Mouse (Mus musculus): Measurements from ENCODE around the gene Aimp1. TPM values are rescaled to one million over a fixed set of nuclear protein-coding genes. Genes with fewer than 3 reads are reported as not detected.

Gene Aimp1
- polyA plus RNA-seq (2014; fragmentation: Nextera tagmentation; extraction: Ambion mirVana): 85.6 and 123 TPM in 2 replicates

DNA sequence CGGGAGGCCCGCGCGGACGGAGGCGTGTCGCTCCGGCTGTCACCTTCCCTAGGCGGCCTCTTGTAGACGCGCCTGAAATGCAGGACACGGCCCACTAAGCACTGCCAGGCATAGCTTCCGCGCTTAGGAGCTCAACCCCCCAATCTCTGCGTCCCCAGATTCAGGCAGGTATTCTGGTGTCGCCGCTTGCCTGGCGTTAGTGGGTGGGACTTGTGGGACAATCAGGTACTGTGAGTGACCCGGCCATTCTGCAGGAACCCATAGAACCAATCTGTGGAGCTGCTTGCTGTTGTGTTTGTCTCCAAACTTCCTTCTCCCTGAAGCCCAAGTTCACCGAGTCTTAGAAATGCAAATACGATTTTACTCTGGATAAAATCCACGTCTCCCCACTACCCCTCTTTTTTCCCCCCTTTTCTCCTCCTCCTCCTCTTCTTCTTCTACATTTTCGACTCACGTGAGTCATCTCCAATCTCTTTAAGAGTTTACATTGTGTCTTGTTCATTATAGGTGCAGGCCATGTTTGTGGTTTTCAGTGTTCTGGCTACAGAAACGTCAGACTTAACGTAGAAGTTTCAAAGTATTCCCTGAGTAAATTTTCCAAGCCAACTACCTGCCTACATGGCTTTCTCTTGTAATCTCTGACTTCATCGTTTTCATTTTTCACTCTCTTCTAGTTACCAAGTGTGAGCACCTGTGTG, at the start of gene Aimp1:
TSS of gene Aimp1 (minus strand) at position 140 of the 698 bp plus-strand sequence.
- peaks cover 7% of the 10 kb centered on the region; the same call in 1 of the 2 replicates for H3K36me3 ChIP-seq (ENCODE audit: control insufficient read depth, insufficient read depth, low read length)
- peaks cover 16% of the 10 kb centered on the region; the same call in 1 of the 2 replicates for H3K4me1 ChIP-seq (ENCODE audit: control insufficient read depth, insufficient read depth, low read length)
- 1% methylated on average over 27 of the region's 27 CpGs for WGBS
- no peaks in the 10 kb centered on the region for H3K27me3 ChIP-seq (ENCODE audit: control insufficient read depth, insufficient read depth, low read length)
- H3K27ac ChIP-seq (ENCODE audit: low read depth, low read length): peak within 1 kb of the TSS; percentile 93
- H3K9ac ChIP-seq (ENCODE audit: low read depth, low read length): peak within 1 kb of the TSS; percentile 80
- ATAC-seq (ENCODE audit: low FRiP score, low TSS enrichment): no peak
- peak within 1 kb of the TSS; percentile 76 for H3K4me3 ChIP-seq (ENCODE audit: low read length)
- H3K4me2 ChIP-seq (replicated peaks; ENCODE audit: low read depth, low read length): peak within 1 kb of the TSS; percentile 67
- no peaks in the 10 kb centered on the region for H3K9me3 ChIP-seq (ENCODE audit: control insufficient read depth, low read length)

DNA sequence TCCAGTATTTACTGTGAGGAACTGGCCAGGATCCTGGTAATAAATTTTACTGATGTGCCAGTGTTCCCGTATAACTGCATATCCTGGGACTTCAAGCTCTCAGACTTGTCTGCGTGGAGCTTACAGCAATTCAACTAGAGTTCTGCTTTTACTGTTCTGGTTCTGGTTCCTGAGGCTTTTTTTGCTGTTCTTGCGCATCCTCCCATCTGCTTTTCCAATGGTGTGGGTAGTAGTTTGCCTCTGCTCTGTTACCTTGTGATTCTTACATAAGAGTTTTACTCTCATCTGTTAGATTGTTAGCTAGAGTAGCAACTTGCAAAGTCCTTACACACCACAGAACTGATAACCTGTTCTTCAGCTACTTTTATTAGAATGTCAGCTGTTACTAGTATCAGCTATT, 40.2 kb upstream of the Aimp1 start:
- Histone ChIP-seq H3K36me3 (ENCODE audit: control insufficient read depth, insufficient read depth, low read length) (peaks cover 21% of the 10 kb centered on the region), H3K4me3 (ENCODE audit: low read length) (no peak overlapping the region), H3K27ac (ENCODE audit: low read depth, low read length) (no peak overlapping the region), H3K9me3 (ENCODE audit: control insufficient read depth, low read length) (no peaks in the 10 kb centered on the region), H3K9ac (ENCODE audit: low read depth, low read length) (no peak overlapping the region), H3K4me1 (ENCODE audit: control insufficient read depth, insufficient read depth, low read length) (no peaks in the 10 kb centered on the region), H3K27me3 (ENCODE audit: control insufficient read depth, insufficient read depth, low read length) (no peaks in the 10 kb centered on the region), H3K4me2 (replicated peaks; ENCODE audit: low read depth, low read length) (no peak overlapping the region)
- ATAC-seq (ENCODE audit: low FRiP score, low TSS enrichment): no peak
- WGBS: 71% methylated on average over 3 of the region's 3 CpGs

DNA sequence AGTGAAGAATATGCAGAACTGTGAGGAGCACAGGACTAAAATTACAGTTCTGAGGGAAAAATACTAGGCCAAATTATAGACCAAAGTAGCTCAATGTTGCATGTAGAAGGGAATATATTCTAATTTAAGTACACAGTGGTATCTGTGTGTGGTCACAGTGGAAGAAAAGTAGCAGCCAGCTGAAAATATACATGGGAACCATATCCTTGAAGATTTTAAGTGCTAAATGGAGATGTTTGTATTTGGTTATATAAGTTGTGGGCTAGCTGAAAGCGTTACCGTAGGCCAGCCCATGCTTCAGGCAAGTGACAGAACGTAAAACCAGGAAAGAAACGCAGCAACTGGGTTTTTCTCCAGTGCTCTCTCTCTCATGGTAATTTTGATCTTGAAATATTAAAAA, 33.1 kb upstream of the Aimp1 start:
- Histone ChIP-seq H3K36me3 (ENCODE audit: control insufficient read depth, insufficient read depth, low read length) (peaks cover 10% of the 10 kb centered on the region), H3K27me3 (ENCODE audit: control insufficient read depth, insufficient read depth, low read length) (no peaks in the 10 kb centered on the region)
- 93% methylated on average over 4 of the region's 4 CpGs for WGBS

DNA sequence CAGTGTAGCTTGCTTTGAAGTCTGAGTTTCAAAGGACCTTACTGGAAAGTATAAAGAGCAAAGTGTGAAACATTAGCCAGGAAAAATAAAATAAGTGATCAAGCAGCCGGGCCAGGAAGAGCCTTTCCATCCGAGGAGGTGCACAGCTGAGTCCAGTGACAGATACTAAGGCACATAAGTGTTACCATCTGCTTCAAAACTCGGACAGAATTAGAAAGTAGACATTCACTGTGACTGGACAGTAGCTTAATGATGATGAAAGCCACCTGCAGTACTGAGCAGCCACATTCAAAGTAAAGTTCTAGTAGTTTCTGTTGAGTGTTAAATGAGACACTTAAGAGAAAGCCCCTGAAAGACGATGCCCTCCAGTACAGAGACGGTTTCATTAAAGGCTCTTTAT, 29.7 kb upstream of the Aimp1 start:
- no peak overlapping the region for H3K4me3 ChIP-seq (ENCODE audit: low read length)
- no peaks in the 10 kb centered on the region for H3K36me3 ChIP-seq (ENCODE audit: control insufficient read depth, insufficient read depth, low read length)
- no peak overlapping the region for H3K27ac ChIP-seq (ENCODE audit: low read depth, low read length)
- peak; percentile 97 for ATAC-seq (ENCODE audit: low FRiP score, low TSS enrichment)
- no peak overlapping the region for H3K9ac ChIP-seq (ENCODE audit: low read depth, low read length)
- WGBS: 28% methylated on average over 5 of the region's 5 CpGs
- H3K27me3 ChIP-seq (ENCODE audit: control insufficient read depth, insufficient read depth, low read length): no peaks in the 10 kb centered on the region
- H3K4me1 ChIP-seq (ENCODE audit: control insufficient read depth, insufficient read depth, low read length): 0 out of 2 replicates have a peak, but pooled peaks cover 3% of the 10 kb centered on the region
- no peaks in the 10 kb centered on the region for H3K9me3 ChIP-seq (ENCODE audit: control insufficient read depth, low read length)
- no peak overlapping the region for H3K4me2 ChIP-seq (replicated peaks; ENCODE audit: low read depth, low read length)

More for the DNA sequence above, 33.1 kb upstream of the Aimp1 start:
- Histone ChIP-seq H3K9me3 (ENCODE audit: control insufficient read depth, low read length) (no peaks in the 10 kb centered on the region), H3K4me3 (ENCODE audit: low read length) (no peak overlapping the region), H3K27ac (ENCODE audit: low read depth, low read length) (no peak overlapping the region), H3K4me2 (replicated peaks; ENCODE audit: low read depth, low read length) (no peak overlapping the region), H3K4me1 (ENCODE audit: control insufficient read depth, insufficient read depth, low read length) (0 out of 2 replicates have a peak, but pooled peaks cover 3% of the 10 kb centered on the region), H3K9ac (ENCODE audit: low read depth, low read length) (no peak overlapping the region)
- ATAC-seq (ENCODE audit: low FRiP score, low TSS enrichment): no peak

DNA sequence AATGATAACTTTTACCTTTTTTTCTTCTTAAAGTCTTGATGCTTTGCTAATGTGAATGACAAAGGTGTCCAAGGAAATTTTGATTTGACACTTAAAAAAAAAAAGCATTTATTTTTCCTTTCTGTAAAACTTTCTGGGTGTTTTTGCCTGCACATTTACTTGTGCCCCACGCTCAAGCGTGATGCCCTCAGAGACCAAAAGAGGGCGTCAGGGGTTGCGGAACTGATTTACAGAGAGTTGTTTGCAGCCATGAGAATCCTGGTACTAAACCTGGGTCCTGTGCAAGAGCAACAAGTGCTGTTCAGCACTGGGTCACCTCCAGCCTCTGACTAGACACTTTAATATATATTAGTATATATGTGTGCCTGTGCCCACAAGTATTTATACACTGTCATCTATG, 22.8 kb upstream of the Aimp1 start:
- no peak overlapping the region for H3K4me2 ChIP-seq (replicated peaks; ENCODE audit: low read depth, low read length)
- H3K27ac ChIP-seq (ENCODE audit: low read depth, low read length): no peak overlapping the region
- no peak overlapping the region for H3K4me3 ChIP-seq (ENCODE audit: low read length)
- no peaks in the 10 kb centered on the region for H3K27me3 ChIP-seq (ENCODE audit: control insufficient read depth, insufficient read depth, low read length)
- no peak overlapping the region for H3K9ac ChIP-seq (ENCODE audit: low read depth, low read length)
- no peaks in the 10 kb centered on the region for H3K4me1 ChIP-seq (ENCODE audit: control insufficient read depth, insufficient read depth, low read length)
- H3K36me3 ChIP-seq (ENCODE audit: control insufficient read depth, insufficient read depth, low read length): peaks cover 3% of the 10 kb centered on the region; the same call in 1 of the 2 replicates
- no peak for ATAC-seq (ENCODE audit: low FRiP score, low TSS enrichment)
- H3K9me3 ChIP-seq (ENCODE audit: control insufficient read depth, low read length): no peaks in the 10 kb centered on the region
- 82% methylated on average over 4 of the region's 4 CpGs for WGBS

DNA sequence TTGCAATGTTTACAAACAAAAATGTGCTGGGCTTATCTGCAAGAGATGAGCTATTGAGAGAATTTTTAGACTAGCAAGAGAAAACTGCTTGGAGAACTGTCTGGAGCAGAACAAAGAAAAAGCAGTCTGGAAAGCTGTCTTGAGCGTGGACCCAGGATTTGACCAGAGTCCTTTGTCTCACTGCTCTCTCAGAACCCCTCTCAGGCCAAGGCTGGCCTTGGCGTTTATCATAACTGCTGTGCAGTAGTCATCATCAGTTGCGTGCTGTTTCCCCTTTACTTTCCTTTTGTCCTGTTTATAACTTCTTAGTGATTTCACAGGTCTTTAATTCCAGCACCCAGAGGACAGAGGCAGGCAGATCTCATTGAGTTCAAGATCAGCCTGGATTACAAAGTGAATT, 20.0 kb upstream of the Aimp1 start:
- WGBS: 90% methylated on average over 3 of the region's 3 CpGs
- H3K27ac ChIP-seq (ENCODE audit: low read depth, low read length): no peak overlapping the region
- no peak overlapping the region for H3K9ac ChIP-seq (ENCODE audit: low read depth, low read length)
- H3K4me2 ChIP-seq (replicated peaks; ENCODE audit: low read depth, low read length): no peak overlapping the region
- H3K27me3 ChIP-seq (ENCODE audit: control insufficient read depth, insufficient read depth, low read length): no peaks in the 10 kb centered on the region
- no peak for ATAC-seq (ENCODE audit: low FRiP score, low TSS enrichment)
- H3K36me3 ChIP-seq (ENCODE audit: control insufficient read depth, insufficient read depth, low read length): peaks cover 3% of the 10 kb centered on the region; the same call in 1 of the 2 replicates
- H3K4me3 ChIP-seq (ENCODE audit: low read length): no peak overlapping the region
- no peaks in the 10 kb centered on the region for H3K4me1 ChIP-seq (ENCODE audit: control insufficient read depth, insufficient read depth, low read length)
- H3K9me3 ChIP-seq (ENCODE audit: control insufficient read depth, low read length): no peaks in the 10 kb centered on the region

DNA sequence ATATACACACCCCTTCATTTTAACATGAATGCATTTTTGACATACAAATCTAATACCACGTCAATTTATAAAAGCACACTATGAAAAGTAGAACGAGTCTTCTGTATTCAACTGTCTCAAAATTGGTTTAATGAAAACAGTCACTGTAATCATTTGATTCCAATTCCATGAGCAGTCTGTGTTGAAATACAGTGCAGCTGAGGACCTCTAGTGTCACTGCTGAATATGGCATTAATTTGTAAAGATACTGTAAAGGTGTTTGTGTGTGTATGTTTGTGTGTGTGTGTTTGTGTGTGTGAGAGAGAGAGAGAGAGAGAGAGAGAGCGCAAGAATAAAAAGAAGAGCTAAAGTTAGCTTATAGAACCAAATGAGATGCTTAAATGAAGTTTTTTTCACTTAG, 17.2 kb upstream of the Aimp1 start:
- Histone ChIP-seq H3K4me1 (ENCODE audit: control insufficient read depth, insufficient read depth, low read length) (no peaks in the 10 kb centered on the region), H3K9ac (ENCODE audit: low read depth, low read length) (no peak overlapping the region), H3K27ac (ENCODE audit: low read depth, low read length) (no peak overlapping the region), H3K4me3 (ENCODE audit: low read length) (no peak overlapping the region), H3K27me3 (ENCODE audit: control insufficient read depth, insufficient read depth, low read length) (no peaks in the 10 kb centered on the region), H3K4me2 (replicated peaks; ENCODE audit: low read depth, low read length) (no peak overlapping the region), H3K9me3 (ENCODE audit: control insufficient read depth, low read length) (no peaks in the 10 kb centered on the region), H3K36me3 (ENCODE audit: control insufficient read depth, insufficient read depth, low read length) (peaks cover 3% of the 10 kb centered on the region; the same call in 1 of the 2 replicates)
- WGBS: 78% methylated on average over 3 of the region's 3 CpGs
- no peak for ATAC-seq (ENCODE audit: low FRiP score, low TSS enrichment)

DNA sequence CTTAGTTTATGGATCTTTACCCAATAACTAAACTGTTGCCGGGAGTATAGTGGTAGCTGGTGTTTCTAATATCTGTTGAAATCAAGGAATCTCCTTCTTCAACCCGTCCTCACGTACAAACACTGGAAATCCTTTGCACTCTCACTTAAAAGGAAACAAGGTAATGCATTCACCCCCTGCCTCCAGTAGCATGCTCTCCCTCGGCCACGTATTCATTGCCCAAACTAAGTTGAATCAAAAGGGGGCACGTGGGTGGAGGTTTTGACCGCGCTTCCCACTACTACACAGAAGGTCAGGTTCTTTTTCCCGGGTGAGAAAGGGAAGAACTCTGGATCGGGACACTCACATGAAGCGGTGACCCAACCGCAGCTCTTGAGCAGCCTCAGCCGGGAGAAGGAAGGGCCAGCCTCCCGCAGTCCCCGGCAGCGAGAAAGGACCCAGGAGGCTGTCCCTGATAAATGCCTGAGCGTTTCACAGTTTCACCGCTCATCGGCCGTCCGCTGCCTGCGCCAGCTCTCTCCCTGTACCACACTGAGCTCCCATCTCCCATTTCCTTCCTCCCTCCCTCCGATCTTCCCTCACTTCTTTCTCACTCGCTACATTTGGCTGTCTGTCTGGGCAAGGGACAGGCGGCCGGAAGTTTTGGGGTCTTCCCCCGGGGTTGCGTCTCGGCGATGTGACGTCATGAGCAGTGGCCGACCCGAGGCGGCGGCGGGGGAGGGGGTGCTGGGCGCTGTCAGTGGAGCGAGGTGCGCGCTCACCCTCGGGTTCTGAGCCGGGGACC, 531 bp downstream of the Aimp1 start, which contains the start of gene Tbck:
TSS of gene Tbck (plus strand) at position 698 of the 784 bp plus-strand sequence.
- ATAC-seq (ENCODE audit: low FRiP score, low TSS enrichment): peak; percentile 97
- peak within 1 kb of the TSS; percentile 93 for H3K27ac ChIP-seq (ENCODE audit: low read depth, low read length)
- peak within 1 kb of the TSS; percentile 67 for H3K4me2 ChIP-seq (replicated peaks; ENCODE audit: low read depth, low read length)

DNA sequence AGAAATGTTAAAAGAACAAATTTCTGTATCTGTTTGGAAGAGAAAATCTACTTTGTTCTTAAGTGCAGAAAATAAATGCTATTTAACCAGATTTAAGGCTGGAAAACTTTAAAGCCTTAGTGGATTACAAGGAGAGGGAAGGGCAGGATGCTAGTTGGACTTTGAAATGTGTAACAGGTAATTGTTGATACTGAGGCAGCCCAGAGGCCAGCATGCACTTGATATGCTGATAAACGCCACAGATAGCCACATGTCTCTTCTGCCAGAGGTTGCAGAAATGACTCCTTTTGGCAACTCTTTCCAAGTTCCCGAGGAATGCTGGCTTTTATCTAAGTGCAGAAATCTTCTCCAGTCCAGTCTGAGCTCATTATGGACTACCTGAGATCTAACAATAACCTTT, 6.7 kb downstream of the Aimp1 start:
- peaks cover 33% of the 10 kb centered on the region for H3K36me3 ChIP-seq (ENCODE audit: control insufficient read depth, insufficient read depth, low read length)
- peaks cover 3% of the 10 kb centered on the region; the same call in 1 of the 2 replicates for H3K4me1 ChIP-seq (ENCODE audit: control insufficient read depth, insufficient read depth, low read length)
- no peak overlapping the region for H3K27ac ChIP-seq (ENCODE audit: low read depth, low read length)
- no peak overlapping the region for H3K4me2 ChIP-seq (replicated peaks; ENCODE audit: low read depth, low read length)
- no peaks in the 10 kb centered on the region for H3K9me3 ChIP-seq (ENCODE audit: control insufficient read depth, low read length)
- no peak overlapping the region for H3K4me3 ChIP-seq (ENCODE audit: low read length)
- no peaks in the 10 kb centered on the region for H3K27me3 ChIP-seq (ENCODE audit: control insufficient read depth, insufficient read depth, low read length)
- WGBS: 81% methylated on average over 2 of the region's 2 CpGs
- no peak overlapping the region for H3K9ac ChIP-seq (ENCODE audit: low read depth, low read length)
- ATAC-seq (ENCODE audit: low FRiP score, low TSS enrichment): no peak

More for the DNA sequence above, 531 bp downstream of the Aimp1 start, which contains the start of gene Tbck:
- Histone ChIP-seq H3K4me1 (ENCODE audit: control insufficient read depth, insufficient read depth, low read length) (peaks cover 16% of the 10 kb centered on the region; the same call in 1 of the 2 replicates), H3K4me3 (ENCODE audit: low read length) (peak within 1 kb of the TSS; percentile 76), H3K9me3 (ENCODE audit: control insufficient read depth, low read length) (no peaks in the 10 kb centered on the region), H3K9ac (ENCODE audit: low read depth, low read length) (peak within 1 kb of the TSS; percentile 80), H3K36me3 (ENCODE audit: control insufficient read depth, insufficient read depth, low read length) (peaks cover 4% of the 10 kb centered on the region; the same call in 1 of the 2 replicates), H3K27me3 (ENCODE audit: control insufficient read depth, insufficient read depth, low read length) (no peaks in the 10 kb centered on the region)
- WGBS: 1% methylated on average over 42 of the region's 42 CpGs
